Mouse (Mus musculus) liver, embryonic 14 days (tissue): ENCODE results near the gene Ccer1. TPM values are rescaled to one million over a fixed set of nuclear protein-coding genes. Genes with fewer than 3 reads are reported as not detected.

ENCODE experiments used
- polyA plus RNA-seq: library from polyadenylated mRNA; depleted of rRNA; stranded (reverse); fragments of >200 nt; gene quantifications from 2 replicates; pipeline ENCODE4 v1.2.3, GENCODE M21; 2012; rRNA removed

Gene Ccer1
- not detected in 2 replicates for polyA plus RNA-seq

GRCm38 (mm10) chr10:97692913-97693312 lies at the start of gene Ccer1:
TSS of gene Ccer1 (plus strand) at chr10:97693059.

GRCm38 (mm10) chr10:97643768-97644167 lies 49.1 kb upstream of the Ccer1 start, which contains the start of gene Epyc:
TSS of gene Epyc (plus strand) at chr10:97644068.

GRCm38 (mm10) chr10:97726655-97727054 lies 33.8 kb downstream of the Ccer1 start, which contains the start of gene C030005K15Rik:
TSS of gene C030005K15Rik (minus strand) at chr10:97726755.

Other genes starting within 250 kb of the Ccer1 start
- gene Dcn, start 213.4 kb upstream of the Ccer1 start, polyA plus RNA-seq, result 32.0 and 36.2 TPM in 2 replicates
- 17.9 and 21.0 TPM in 2 replicates for gene Lum, start 127.9 kb upstream of the Ccer1 start, polyA plus RNA-seq
- gene Kera, start 86.2 kb upstream of the Ccer1 start, polyA plus RNA-seq, result 0.08 TPM in 1 of 2 replicates, not detected in the other
- gene Epyc, start 49.0 kb upstream of the Ccer1 start, polyA plus RNA-seq, result not detected in 2 replicates
- gene C030005K15Rik, start 33.7 kb downstream of the Ccer1 start, polyA plus RNA-seq, result not detected in 2 replicates